21 mouse cellular contexts compared by ENCODE assay signal in genomic region chr4:147063768-147064167, GRCm38 (mm10). TPM values are rescaled to one million over a fixed set of nuclear protein-coding genes. Genes with fewer than 3 reads are reported as not detected.
"Had no signal": no experiment of that assay in that cellular context is flagged by ENCODE, and none has a peak within 500 bp of the region (broad histone marks: within the 10 kb centered on the region; RNA-seq: fewer than 3 reads in every experiment).

No protein-coding gene starts in this region.

RNA-seq across cellular contexts. Expression of gene Rex2, which starts 42.1 kb away (rescaled TPM):
- total RNA-seq: hematopoietic stem cell, adult 5-6 weeks; hindbrain, postnatal 0 days; layer of hippocampus, adult 2 months had no signal
- polyA plus RNA-seq: heart, embryonic 11.5 days; heart, embryonic 12.5 days; heart, embryonic 13.5 days; heart, embryonic 14.5 days; heart, embryonic 15.5 days; heart, postnatal 0 days; hindbrain, embryonic 11.5 days; hindbrain, embryonic 13.5 days; hindbrain, embryonic 14.5 days; hindbrain, embryonic 16.5 days; hindbrain, postnatal 0 days; intestine, embryonic 14.5 days; intestine, embryonic 15.5 days; intestine, embryonic 16.5 days; intestine, postnatal 0 days; kidney, embryonic 14.5 days; kidney, embryonic 16.5 days; kidney, postnatal 0 days; large intestine, adult 2 months had no signal
